Mouse (Mus musculus) myocyte (in vitro differentiated cells): ENCODE measurements at regions not wholly inside any gene's neighbourhood (a gene's known extent, or its start where the extent isn't known, plus 50 kb on each side); places are given as distances from the start of the nearest gene placed in this dataset.
A peak's percentile ranks its signal among the peaks of the same experiment; 100 is the strongest.

Source experiments
- H3K27me3 ChIP-seq: one replicate; pipeline ENCODE4 v1.6.1; 2011; ENCODE audit not compliant: control insufficient read depth, insufficient read depth, insufficient read length
- H3K36me3 ChIP-seq: one replicate; pipeline ENCODE4 v1.6.1; 2011; ENCODE audit not compliant: control insufficient read depth, insufficient read depth
- H3K4me2 ChIP-seq: one replicate; pipeline ENCODE4 v1.6.1; 2011; ENCODE audit warnings: low read depth, control low read depth
- H3K4me3 ChIP-seq: one replicate; pipeline ENCODE4 v1.5.1; 2011; ENCODE audit warnings: mild to moderate bottlenecking, control low read depth, moderate library complexity
- H3K79me2 ChIP-seq: one replicate; pipeline ENCODE4 v1.6.1; 2011; ENCODE audit not compliant: control insufficient read depth, insufficient read depth
- H3ac ChIP-seq: one replicate; pipeline ENCODE4 v1.6.1; 2011; ENCODE audit not compliant: control insufficient read depth, insufficient read length
- CEBPB ChIP-seq: IDR thresholded peaks from 2 replicates; pipeline ENCODE4 v1.6.1; 2011; ENCODE audit warnings: mild to moderate bottlenecking, moderate library complexity; ENCODE audit not compliant: poor library complexity, insufficient read depth, severe bottlenecking
- E2F4 ChIP-seq: IDR thresholded peaks from one replicate; pipeline ENCODE4 v1.6.1; 2011; ENCODE audit warnings: mild to moderate bottlenecking, control low read depth, moderate library complexity; ENCODE audit not compliant: insufficient read depth
- MAX ChIP-seq: IDR thresholded peaks from one replicate; pipeline ENCODE4 v1.6.1; 2011; ENCODE audit warnings: low read depth, mild to moderate bottlenecking, control low read depth
- MYOD1 ChIP-seq, 3 experiments: IDR thresholded peaks; one replicate each; pipeline ENCODE4 v1.6.1; 2011; ENCODE audit warnings: control low read depth in 2 of 3, low read depth in 2 of 3, mild to moderate bottlenecking in 2 of 3, moderate library complexity in 1 of 3; ENCODE audit not compliant: insufficient read length in 2 of 3, control insufficient read depth in 1 of 3
- MYOG ChIP-seq, 3 experiments: IDR thresholded peaks; one replicate each; pipeline ENCODE4 v1.6.1; 2011; ENCODE audit warnings: control low read depth in 2 of 3, low read depth in 2 of 3, mild to moderate bottlenecking in 2 of 3; ENCODE audit not compliant: insufficient read length in 2 of 3, control insufficient read depth in 1 of 3, insufficient read depth in 1 of 3
- POLR2A ChIP-seq: IDR thresholded peaks from one replicate; pipeline ENCODE4 v1.6.1; 2011; ENCODE audit warnings: low read depth, mild to moderate bottlenecking, control low read depth, moderate library complexity; ENCODE audit not compliant: insufficient read length
- POLR2AphosphoS2 ChIP-seq: IDR thresholded peaks from one replicate; pipeline ENCODE4 v1.6.1; 2011; ENCODE audit warnings: low read depth, control low read depth; ENCODE audit not compliant: insufficient read length
- REST ChIP-seq: IDR thresholded peaks from one replicate; pipeline ENCODE4 v1.6.1; 2011; ENCODE audit warnings: mild to moderate bottlenecking, control low read depth, moderate library complexity; ENCODE audit not compliant: insufficient read depth, insufficient read length
- SRF ChIP-seq: IDR thresholded peaks from one replicate; pipeline ENCODE4 v1.6.1; 2011; ENCODE audit warnings: low read depth; ENCODE audit not compliant: control insufficient read depth, insufficient read length
- TCF12 ChIP-seq: IDR thresholded peaks from one replicate; pipeline ENCODE4 v1.6.1; 2011; ENCODE audit warnings: mild to moderate bottlenecking, control low read depth; ENCODE audit not compliant: poor library complexity, insufficient read depth, severe bottlenecking
- TCF3 ChIP-seq: IDR thresholded peaks from one replicate; pipeline ENCODE4 v1.6.1; 2011; ENCODE audit warnings: low read depth, control low read depth; ENCODE audit not compliant: insufficient read length
- USF1 ChIP-seq: IDR thresholded peaks from one replicate; pipeline ENCODE4 v1.6.1; 2011; ENCODE audit warnings: low read depth, mild to moderate bottlenecking, control low read depth, moderate library complexity

DNA sequence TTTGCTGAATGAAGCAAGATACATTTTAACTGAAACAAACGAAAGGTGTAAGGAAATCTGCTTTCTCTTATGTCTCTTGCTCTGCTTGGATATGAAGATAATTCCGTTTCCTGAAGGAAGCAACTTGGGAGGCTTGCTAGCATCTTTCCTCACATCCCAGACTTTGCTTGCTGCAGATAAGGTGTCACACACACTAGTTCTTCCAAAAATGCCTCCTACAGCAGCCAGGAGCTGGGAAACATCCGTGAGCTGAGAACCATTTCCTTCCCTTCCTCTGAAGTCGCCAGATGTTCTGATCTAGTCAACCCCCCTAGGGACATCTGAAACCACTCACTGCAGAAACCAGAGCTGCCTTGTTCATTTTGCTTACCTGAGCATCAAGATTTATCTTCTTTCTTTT, 157.8 kb upstream of the Ank start:
- H3K4me3 ChIP-seq: no peak overlapping the region
- no peak overlapping the region for H3ac ChIP-seq
- TF ChIP-seq E2F4: no peak
- TF ChIP-seq SRF: no peak
- TF ChIP-seq MYOG (IDR thresholded peaks at IDR 0.05; ENCODE audit: control insufficient read depth in 1 of 3, insufficient read depth in 1 of 3, insufficient read length in 2 of 3, low read depth in 2 of 3): no peak
- TF ChIP-seq MYOD1 (IDR thresholded peaks at IDR 0.05; ENCODE audit: control insufficient read depth in 1 of 3, insufficient read length in 2 of 3, low read depth in 2 of 3): no peak
- TF ChIP-seq REST: no peak
- no peak for TF ChIP-seq USF1
- no peak for TF ChIP-seq TCF3
- TF ChIP-seq POLR2AphosphoS2: no peak
- TF ChIP-seq POLR2A: no peak
- TF ChIP-seq CEBPB: no peak
- no peak for TF ChIP-seq TCF12
- TF ChIP-seq MAX: no peak
- H3K27me3 ChIP-seq: peaks cover 7% of the 10 kb centered on the region
- H3K79me2 ChIP-seq: no peaks in the 10 kb centered on the region
- no peaks in the 10 kb centered on the region for H3K36me3 ChIP-seq
- no peak overlapping the region for H3K4me2 ChIP-seq

- Histone ChIP-seq H3ac (no peak overlapping the region), H3K36me3 (no peaks in the 10 kb centered on the region), H3K79me2 (no peaks in the 10 kb centered on the region), H3K4me3 (no peak overlapping the region), H3K4me2 (no peak overlapping the region), H3K27me3 (no peaks in the 10 kb centered on the region)
- no peak for TF ChIP-seq CEBPB
- no peak for TF ChIP-seq POLR2A
Measured at GRCm38 (mm10) chr15:27315964-27316745, 150.3 kb upstream of the Ank start.

GRCm38 (mm10) chr15:27316746-27317129, 149.7 kb upstream of the Ank start:
- Histone ChIP-seq H3K27me3 (no peaks in the 10 kb centered on the region), H3K36me3 (no peaks in the 10 kb centered on the region), H3K4me3 (no peak overlapping the region), H3K4me2 (no peak overlapping the region), H3ac (no peak overlapping the region), H3K79me2 (no peaks in the 10 kb centered on the region)
- TF ChIP-seq REST: no peak
- TF ChIP-seq USF1: no peak
- no peak for TF ChIP-seq POLR2A
- no peak for TF ChIP-seq MYOG (IDR thresholded peaks at IDR 0.05; ENCODE audit: control insufficient read depth in 1 of 3, insufficient read depth in 1 of 3, insufficient read length in 2 of 3, low read depth in 2 of 3)

DNA sequence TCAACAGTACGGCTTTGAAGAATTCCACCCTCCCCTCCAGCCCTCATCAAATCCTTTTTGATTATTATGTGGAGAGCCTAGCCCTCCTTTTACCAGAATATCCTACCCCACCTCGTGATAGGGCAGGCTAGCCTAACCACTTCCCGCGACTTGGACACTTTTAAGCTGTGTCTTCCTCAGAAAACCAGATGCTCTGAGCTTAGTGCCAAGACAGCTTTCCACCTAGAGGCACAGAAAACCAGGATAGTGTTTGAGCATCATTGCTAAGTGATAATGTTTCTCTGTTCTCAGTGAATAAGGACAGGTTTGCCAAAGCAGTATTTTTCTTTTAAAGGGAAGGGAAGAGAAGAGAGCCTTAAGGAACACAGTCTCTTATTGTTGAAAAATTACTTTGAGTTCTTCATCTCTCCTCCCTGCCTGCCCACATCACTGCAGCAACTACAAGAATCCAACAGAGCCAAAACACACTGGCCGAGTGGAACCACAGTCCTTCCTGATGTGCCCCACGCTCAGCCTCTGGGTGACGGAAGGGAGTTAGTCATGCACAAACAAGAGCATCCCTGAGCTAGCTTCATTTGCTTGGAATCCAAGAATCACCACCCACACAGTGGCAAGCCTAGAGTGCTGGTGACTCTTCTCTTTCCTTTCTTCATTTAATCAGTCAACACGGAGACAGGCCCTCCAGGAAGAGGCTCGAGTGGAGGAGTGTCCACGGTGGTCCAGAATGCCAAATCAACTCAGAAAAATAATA, 144.4 kb upstream of the Ank start:
- TF ChIP-seq MYOD1 (IDR thresholded peaks at IDR 0.05; ENCODE audit: control insufficient read depth in 1 of 3, insufficient read length in 2 of 3, low read depth in 2 of 3) (no peak), USF1 (no peak), SRF (no peak)
- H3ac ChIP-seq: no peak overlapping the region

DNA sequence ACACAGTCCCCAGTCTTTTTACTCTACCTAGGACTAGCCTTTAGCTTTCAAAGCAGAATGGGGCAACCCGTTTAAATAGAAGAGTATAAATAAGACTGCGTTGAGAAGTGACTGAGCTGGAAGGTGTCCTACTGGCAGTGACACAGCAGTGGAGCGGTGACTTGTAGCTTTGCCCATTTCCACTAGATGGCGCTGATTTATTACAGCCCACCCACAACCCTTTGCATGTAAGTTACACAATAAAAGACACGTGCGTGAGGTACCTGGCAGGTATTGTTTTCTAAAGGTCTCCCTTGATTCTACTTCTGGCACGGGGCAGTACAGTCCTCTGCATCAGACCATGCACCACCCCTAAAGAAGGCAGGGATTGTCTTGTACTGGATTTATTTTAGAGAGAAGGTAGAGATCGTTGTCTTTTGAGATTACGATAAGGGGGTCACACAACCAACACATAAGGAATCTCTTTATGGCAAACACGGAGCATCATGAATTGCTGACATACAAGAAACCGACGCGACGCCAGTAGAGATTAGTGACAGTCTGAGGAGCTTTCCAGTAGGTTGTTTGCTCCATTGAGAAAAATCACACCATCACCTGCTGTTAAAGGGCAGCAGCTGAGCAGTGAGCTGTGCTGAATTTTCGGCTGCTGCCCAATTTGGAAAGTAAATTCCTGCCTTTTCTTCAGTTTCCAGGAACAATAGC, 140.5 kb upstream of the Ank start:
- TF ChIP-seq POLR2AphosphoS2 (no peak), CEBPB (peak; percentile 81), MYOD1 (IDR thresholded peaks at IDR 0.05; ENCODE audit: control insufficient read depth in 1 of 3, insufficient read length in 2 of 3, low read depth in 2 of 3) (peak in 1 of 3 experiments; percentile 22), E2F4 (no peak), POLR2A (no peak), SRF (no peak), USF1 (no peak), MYOG (IDR thresholded peaks at IDR 0.05; ENCODE audit: control insufficient read depth in 1 of 3, insufficient read depth in 1 of 3, insufficient read length in 2 of 3, low read depth in 2 of 3) (peak in 1 of 3 experiments; percentile 2), MAX (peak; percentile 7), TCF3 (no peak), TCF12 (no peak), REST (no peak)
- H3K4me3 ChIP-seq: no peak overlapping the region
- no peaks in the 10 kb centered on the region for H3K36me3 ChIP-seq
- H3K4me2 ChIP-seq: peak overlapping the region; percentile 32
- no peak overlapping the region for H3ac ChIP-seq
- no peaks in the 10 kb centered on the region for H3K79me2 ChIP-seq
- no peaks in the 10 kb centered on the region for H3K27me3 ChIP-seq

More for the DNA sequence above, 144.4 kb upstream of the Ank start:
- no peaks in the 10 kb centered on the region for H3K79me2 ChIP-seq
- peak overlapping the region; percentile 39 for H3K4me2 ChIP-seq
- no peaks in the 10 kb centered on the region for H3K36me3 ChIP-seq
- no peaks in the 10 kb centered on the region for H3K27me3 ChIP-seq
- H3K4me3 ChIP-seq: no peak overlapping the region
